Mouse (Mus musculus) c-Kit-negative CD71-positive TER-119-positive erythroid progenitor cells, embryonic 14.5 days (primary cell): ENCODE data around the gene Sct.

Experiments used
- DNase-seq: peaks from one replicate; pipeline ENCODE4 v3.0.0-alpha.2; 2013; ENCODE audit warnings: low read depth, low spot score

Gene Sct

DNA sequence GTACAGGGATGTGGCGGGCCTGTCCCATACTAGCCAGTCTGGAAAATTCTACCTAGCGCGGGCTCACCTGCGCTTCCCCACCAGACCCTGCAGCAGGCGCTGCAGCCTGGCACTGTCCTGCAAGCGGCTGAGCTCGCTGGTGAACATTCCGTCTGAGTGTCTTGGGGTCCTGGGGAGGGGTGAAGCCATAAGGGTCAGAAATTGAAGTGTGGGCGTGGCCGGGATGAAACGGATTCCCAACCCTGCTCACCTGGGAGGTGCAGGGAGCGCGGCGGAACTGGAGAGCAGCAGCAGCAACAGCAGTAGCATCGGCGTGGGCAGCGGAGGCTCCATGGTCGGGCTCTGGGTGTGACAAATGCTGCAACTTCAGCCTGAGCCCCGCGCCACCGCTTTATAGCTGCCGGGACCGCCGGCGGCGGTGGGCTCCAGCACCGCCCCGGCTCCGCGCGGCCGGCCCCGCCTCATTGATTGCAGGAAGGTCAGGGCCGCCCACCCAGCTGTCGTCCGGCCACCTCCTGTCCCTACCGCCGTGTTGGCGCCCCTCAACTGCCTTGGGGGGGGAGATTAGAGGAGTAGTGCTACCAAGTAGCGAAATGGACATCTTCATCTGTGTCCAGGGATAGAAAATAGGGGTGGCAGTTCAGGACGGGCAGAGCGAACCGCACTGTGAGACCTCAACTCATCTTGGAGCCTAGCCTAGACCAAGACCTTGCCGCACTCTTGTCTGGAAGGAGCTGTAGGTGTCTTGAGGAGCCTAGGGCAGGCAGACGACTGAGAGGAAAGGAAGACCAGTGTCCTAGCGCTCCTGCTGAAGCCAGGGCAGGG is at the start of gene Sct:
Sct (minus strand) TSS at position 368 of the 825 bp plus-strand sequence.
- no peak for DNase-seq

GRCm38 (mm10) chr7:141328373-141328990 is 49.5 kb upstream of the Sct start:
- DNase-seq = no peak

GRCm38 (mm10) chr7:141327469-141328372 is 48.8 kb upstream of the Sct start, which contains the start of the genes Deaf1 and Tmem80:
Gene Deaf1 (minus strand): TSS chr7:141327690.
Gene Tmem80 (plus strand): TSS chr7:141327739.
- peak; percentile 96 for DNase-seq

DNA sequence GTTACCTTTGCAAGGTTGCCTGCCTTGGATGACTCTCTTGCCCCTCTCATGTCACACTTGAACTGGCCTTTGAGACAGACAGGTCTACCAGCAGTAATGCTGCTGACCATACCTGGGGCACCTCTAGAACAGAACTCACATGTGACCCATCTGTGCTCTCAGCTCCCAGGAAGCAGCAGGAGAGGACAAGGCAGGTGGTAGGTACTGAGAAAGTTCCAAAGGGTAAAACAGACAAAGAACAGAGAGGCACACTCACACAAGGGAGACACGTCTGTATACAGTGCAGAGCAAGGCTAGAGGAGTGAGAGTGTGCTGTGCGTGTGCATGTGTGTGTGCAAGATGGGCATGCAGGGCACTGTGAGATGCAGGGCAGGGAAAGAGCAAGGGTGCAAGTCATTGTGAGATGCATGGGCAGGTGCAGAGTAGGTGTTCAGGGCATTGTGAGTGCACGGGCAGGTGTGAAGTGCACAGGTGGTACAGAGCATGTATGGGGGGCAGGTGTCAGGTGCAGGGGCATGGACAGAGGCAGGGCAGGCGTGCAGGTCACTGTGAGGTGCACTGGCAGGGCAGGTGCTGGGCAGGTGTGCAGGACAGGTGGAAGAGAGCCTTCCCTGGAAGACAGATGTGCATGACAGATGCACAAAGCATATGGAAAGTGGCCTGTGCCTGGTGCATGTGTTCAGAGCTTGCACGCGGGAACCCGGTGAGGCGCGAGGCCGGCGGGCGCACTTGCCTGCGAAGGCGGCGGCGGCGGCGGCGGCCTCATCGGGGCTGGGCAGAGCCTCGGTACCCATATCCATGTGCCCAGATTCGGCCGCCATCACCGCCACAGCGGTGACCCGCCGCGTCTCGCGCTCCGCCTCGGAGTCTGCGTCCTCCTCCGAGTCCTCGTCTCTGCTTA is 47.9 kb upstream of the Sct start:
- DNase-seq = no peak

DNA sequence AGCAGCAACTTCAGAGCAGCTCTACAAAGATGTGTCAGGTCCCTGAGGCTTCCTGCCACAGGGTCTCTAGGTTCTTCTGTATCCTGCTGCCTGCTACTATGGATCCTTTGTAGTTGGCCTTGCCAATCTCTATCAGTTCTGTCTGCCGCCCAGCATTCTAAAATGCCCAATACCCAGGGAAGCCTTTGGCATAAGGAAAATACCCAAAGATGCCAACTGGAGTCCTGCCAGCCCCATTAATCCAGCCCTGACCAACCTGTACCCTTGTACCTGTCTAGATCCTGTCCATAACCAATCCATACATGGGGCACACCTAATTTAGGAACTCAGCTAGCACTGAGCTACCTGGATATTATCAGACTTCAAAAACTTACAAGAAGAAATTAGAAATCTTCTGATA is 45.8 kb upstream of the Sct start:
- DNase-seq = no peak

DNA sequence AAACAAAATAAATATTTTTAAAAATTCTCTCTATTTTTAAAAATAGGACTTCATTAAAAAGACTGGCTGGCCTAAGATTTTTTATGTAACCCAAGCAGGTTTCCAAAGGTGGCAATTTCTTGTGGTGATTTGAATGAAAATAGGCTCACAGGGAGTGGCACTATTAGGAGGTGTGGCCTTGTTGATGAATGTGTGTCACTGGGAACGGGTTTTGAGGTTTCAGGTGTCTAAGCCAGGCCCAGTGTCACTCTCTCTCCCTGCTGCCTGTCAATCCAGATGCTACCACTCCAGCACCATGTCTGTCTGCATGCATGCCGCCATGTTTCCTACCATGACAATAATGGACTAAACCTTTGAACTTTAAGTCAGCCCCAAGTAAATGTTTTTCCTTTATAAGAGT is 40.5 kb upstream of the Sct start:
- DNase-seq = no peak

- no peak for DNase-seq
These were observed 38.7 kb upstream of the Sct start for GRCm38 (mm10) chr7:141317619-141318132.

- no peak for DNase-seq
These were observed 37.0 kb upstream of the Sct start for GRCm38 (mm10) chr7:141315974-141316373.

DNA sequence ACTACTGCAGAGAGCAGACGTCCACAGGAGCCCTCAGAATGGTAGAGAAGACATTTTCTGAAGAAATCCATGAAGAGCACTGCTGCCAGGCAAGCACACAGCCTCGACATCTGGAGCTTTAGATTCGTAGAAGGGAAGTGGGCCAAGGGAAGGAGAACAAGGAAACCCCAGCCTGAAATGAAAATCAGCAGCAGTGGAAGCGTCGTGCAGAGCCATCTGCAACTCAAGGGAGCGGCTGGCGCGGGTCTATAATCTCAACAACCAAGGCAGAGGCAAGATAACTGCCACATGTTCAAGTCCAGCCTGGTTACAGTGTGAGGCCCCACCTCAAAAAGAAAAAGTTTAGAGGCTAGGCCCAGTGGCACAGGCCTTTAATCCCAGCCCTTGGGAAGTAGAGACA is 36.1 kb upstream of the Sct start:
- DNase-seq = no peak

DNA sequence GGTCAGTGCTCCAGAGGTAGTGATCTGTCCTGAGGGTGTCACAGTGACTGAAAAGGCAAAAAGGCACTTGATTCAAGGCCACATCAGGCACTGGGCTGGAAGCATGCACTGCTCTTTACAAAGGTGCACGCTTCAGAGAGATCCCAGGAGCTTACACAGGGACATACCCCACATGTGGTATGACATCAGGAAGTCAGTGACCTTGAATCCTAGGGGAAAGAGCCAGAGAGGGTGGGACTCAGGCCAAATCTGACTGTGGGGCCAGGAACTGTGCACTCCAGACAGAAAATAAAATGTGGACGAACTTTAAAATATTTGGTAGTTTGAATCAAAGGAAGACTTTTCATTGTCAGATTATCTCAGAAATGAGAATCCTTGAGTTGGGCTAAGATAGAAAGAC is 35.5 kb upstream of the Sct start:
- DNase-seq = no peak

DNA sequence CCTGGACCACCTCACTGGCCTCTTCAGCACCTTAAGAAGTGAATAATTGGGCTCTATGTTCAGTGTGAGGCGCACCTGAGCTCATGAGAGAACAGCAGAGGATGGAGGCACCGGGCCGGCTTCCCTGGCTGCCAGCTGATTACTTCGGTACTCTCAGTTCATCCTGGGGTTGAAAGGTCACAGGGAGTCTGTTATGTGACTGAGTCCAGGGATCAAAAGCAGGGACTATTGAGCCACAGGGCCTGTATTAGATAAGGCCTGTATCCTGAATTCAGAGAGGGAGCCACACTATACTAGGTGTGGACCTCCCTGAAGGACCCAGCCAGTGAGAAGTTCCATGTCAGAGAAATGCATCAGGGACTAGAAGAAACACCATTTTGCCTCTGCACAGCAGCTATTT is 25.6 kb upstream of the Sct start:
- DNase-seq = no peak

DNA sequence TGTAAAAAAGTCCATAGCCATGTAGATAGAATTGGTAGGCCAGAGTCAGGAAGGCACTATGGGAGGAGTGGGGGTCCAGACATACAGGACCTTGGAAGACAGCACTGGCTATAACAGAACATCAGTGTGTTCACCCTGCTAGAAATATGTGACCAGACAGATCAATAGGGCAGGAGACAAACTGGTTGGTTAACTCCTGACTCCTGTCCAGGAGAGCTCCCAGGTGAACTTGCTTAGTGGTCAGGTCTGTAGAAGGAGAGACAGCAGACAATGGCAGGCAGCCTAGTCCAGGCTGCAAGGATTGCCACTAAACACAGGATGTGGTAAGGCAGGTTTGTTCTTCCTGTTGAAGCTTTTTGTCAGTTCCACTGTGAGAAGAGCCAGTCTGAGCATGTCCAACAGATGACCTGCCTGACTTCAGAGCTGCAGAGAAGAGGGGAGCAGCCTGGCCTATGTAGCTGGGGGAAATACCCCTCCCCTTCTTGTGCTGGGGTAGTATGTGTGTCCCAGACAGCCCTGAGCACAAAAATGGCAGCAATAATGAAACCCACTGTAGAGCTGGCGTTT is 23.9 kb upstream of the Sct start:
- no peak for DNase-seq

GRCm38 (mm10) chr7:141301386-141301785 is 22.5 kb upstream of the Sct start:
- DNase-seq = no peak

GRCm38 (mm10) chr7:141299175-141299574 is 20.2 kb upstream of the Sct start:
- no peak for DNase-seq

GRCm38 (mm10) chr7:141297926-141298650 is 19.2 kb upstream of the Sct start:
- no peak for DNase-seq

DNA sequence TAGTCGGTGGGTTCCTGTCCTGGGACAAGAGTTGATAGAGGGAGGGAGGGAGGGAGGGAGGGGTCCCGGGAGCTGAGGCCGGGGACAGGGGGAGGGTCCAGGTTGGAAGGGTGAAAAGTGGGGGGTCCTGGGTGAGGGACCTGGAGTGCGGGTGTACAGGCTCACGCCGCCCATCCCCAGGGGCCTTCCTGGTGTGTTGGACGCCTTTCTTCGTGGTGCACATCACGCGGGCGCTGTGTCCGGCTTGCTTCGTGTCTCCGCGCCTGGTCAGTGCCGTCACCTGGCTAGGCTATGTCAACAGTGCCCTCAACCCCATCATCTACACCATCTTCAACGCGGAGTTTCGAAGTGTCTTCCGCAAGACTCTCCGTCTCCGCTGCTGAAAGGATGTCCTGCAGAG is 15.5 kb upstream of the Sct start:
- no peak for DNase-seq

GRCm38 (mm10) chr7:141293852-141294471 is 15.0 kb upstream of the Sct start:
- no peak for DNase-seq

DNA sequence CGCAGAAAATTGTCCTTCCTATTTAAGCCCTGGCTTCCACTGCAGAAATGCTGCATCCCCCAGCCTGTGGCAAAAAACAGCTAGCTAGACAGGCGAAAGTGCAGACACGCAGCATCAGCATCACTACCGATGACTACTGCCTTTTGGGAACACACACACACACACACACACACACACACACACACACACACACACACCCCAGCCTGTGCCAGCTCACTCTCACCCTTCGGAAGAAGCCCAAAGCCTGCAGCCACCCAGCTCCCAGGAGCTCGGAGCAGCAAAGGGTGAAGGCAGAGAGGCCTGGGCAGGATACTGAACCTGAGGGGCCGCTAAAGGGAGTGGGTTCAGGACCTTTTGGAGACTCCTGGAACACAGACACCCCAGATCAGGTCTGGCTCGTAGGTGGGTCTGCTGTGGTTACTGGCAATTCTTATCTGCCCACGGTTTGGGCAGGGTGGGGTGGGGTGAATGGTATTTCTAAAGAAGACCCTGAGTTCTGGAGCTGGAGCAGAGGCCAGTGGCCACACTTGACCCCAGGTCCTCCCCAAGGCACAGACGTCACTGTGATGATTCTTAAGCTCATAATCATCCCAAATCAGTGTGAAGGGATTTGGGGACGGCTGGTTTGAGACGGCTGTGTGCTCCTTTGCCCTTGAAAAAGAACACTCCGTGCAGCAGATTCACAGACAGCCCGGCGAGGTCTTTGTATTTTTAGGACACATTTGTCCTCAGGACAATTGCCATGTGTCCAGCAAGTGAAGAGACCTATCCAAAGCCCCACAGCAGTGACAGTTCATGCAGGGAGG is 13.9 kb upstream of the Sct start:
- DNase-seq = no peak
